Mouse (Mus musculus): ENCODE measurements at regions not wholly inside any gene's neighbourhood (a gene's known extent, or its start where the extent isn't known, plus 50 kb on each side); places are given as distances from the start of the nearest gene placed in this dataset.

DNA sequence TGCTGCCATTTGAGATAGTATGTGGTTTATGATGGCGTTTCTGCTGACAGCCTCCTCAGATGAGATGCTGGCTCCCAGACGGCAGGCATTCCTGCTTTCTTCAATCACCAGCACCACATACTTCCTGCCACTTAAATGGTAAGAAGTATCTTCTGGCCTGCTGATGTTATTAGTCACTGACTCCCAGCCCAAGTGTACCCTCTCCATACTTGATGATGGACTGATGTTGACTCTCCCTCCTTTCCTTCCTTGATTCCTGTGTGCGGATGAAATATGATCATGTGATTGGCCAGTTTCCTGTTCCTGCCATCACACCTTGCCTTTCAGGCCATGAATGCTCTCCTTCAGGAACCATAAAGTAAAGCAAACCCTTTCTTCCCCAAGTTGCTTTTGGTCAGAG is 50.8 kb upstream of the Rpl10-ps3 start:
- no peak for ATAC-seq (ENCODE audit: low FRiP score)
- no peak overlapping the region for H3K9ac ChIP-seq (ENCODE audit: low read length)
- no peaks in the 10 kb centered on the region for H3K9me3 ChIP-seq (ENCODE audit: control insufficient read depth, low read length)
- no peak overlapping the region for H3K27ac ChIP-seq (ENCODE audit: low read depth, low read length)
- no peaks in the 10 kb centered on the region for H3K4me1 ChIP-seq (ENCODE audit: control insufficient read depth, insufficient read depth, low read length)
- H3K4me2 ChIP-seq: no peak overlapping the region
- WGBS: 89% methylated on average over 3 of the region's 3 CpGs
- no peak for DNase-seq (ENCODE audit: low spot score, missing footprints)
- H3K27me3 ChIP-seq (ENCODE audit: control insufficient read depth, insufficient read depth, low read length): no peaks in the 10 kb centered on the region
- no peak overlapping the region for H3K4me3 ChIP-seq (ENCODE audit: low read depth, low read length)
- no peaks in the 10 kb centered on the region for H3K36me3 ChIP-seq (ENCODE audit: control insufficient read depth, insufficient read depth, low read length)

DNA sequence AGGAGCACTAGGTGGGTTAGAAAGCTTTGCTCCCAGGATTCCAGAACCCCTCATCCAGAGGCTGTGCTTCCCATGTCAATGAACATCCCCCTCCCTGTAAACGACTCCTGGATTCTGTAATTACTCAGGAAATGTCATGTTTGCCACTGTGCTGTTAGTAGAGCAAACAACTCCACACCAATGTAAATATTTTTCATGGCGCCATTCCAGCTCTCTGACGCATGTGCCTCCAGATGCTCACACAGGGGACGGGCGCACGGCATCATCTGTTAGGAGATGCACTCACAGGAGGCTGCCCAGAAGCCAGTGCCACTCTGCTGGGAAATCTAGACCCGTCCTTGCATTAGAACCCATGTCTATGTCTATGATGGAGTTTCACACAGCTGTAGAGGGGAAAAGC is 51.3 kb upstream of the Rpl10-ps3 start:
- Histone ChIP-seq H3K4me1 (ENCODE audit: control insufficient read depth, insufficient read depth, low read length) (no peaks in the 10 kb centered on the region), H3K27me3 (ENCODE audit: control insufficient read depth, insufficient read depth, low read length) (no peaks in the 10 kb centered on the region), H3K9me3 (ENCODE audit: control insufficient read depth, low read length) (no peaks in the 10 kb centered on the region), H3K4me3 (ENCODE audit: low read depth, low read length) (no peak overlapping the region), H3K36me3 (ENCODE audit: control insufficient read depth, insufficient read depth, low read length) (no peaks in the 10 kb centered on the region), H3K4me2 (no peak overlapping the region), H3K27ac (ENCODE audit: low read depth, low read length) (no peak overlapping the region), H3K9ac (ENCODE audit: low read length) (no peak overlapping the region)
- no peak for ATAC-seq (ENCODE audit: low FRiP score)
- WGBS: 90% methylated on average over 7 of the region's 7 CpGs
- no peak for DNase-seq (ENCODE audit: low spot score, missing footprints)

DNA sequence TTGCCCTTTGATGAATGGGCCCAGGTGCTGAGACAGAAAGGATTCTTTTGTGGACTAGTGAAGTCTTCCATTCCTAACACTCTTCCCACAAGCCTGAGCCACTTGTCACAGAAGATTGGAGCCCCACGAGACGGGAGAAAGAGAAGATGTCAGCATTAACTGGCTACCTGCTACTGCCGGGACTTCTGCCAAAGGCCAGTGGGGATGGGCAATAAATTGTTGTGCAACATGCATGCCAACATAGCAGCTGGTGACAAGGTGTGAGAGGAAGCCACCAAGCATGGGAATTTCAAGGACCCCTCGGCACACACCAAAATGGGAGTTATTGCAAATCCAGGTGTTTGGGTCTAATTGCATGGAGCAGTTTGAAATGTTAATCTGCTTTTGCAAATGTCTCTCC is 63.6 kb upstream of the Rpl10-ps3 start:
- Histone ChIP-seq H3K9me3 (ENCODE audit: control insufficient read depth, low read length) (no peaks in the 10 kb centered on the region), H3K27me3 (ENCODE audit: control insufficient read depth, insufficient read depth, low read length) (no peaks in the 10 kb centered on the region; the same call in 1 of the 2 replicates), H3K4me3 (ENCODE audit: low read depth, low read length) (no peak overlapping the region), H3K27ac (ENCODE audit: low read depth, low read length) (no peak overlapping the region), H3K36me3 (ENCODE audit: control insufficient read depth, insufficient read depth, low read length) (no peaks in the 10 kb centered on the region), H3K4me2 (no peak overlapping the region), H3K4me1 (ENCODE audit: control insufficient read depth, insufficient read depth, low read length) (no peaks in the 10 kb centered on the region), H3K9ac (ENCODE audit: low read length) (no peak overlapping the region)
- ATAC-seq (ENCODE audit: low FRiP score): no peak
- DNase-seq (ENCODE audit: low spot score, missing footprints): no peak
- WGBS: 95% methylated on average over 4 of the region's 4 CpGs

DNA sequence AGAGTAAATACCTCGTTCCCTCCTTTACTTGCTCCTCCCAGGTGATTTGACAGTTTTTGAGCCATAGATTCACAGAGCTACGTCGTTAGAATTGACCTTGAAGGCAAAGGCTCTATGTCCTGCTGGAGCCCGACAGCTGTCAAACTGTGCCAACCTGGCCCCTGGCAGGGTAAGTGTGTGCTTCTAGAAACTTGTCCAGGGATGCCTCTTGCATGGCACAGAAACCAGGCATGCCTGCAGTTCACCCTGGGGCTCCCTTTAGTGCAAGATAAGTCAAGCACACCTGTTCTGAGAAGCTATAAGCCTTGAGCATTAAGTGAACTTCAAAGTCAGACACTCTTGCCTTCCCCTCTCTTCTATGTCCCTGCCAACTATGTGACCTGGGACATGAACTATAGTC is 64.1 kb upstream of the Rpl10-ps3 start:
- no peaks in the 10 kb centered on the region; the same call in 1 of the 2 replicates for H3K27me3 ChIP-seq (ENCODE audit: control insufficient read depth, insufficient read depth, low read length)
- H3K4me1 ChIP-seq (ENCODE audit: control insufficient read depth, insufficient read depth, low read length): no peaks in the 10 kb centered on the region
- H3K9me3 ChIP-seq (ENCODE audit: control insufficient read depth, low read length): no peaks in the 10 kb centered on the region
- WGBS: 80% methylated on average over 4 of the region's 4 CpGs
- H3K4me3 ChIP-seq (ENCODE audit: low read depth, low read length): no peak overlapping the region
- H3K27ac ChIP-seq (ENCODE audit: low read depth, low read length): no peak overlapping the region
- H3K9ac ChIP-seq (ENCODE audit: low read length): no peak overlapping the region
- DNase-seq (ENCODE audit: low spot score, missing footprints): no peak
- no peak overlapping the region for H3K4me2 ChIP-seq
- no peaks in the 10 kb centered on the region for H3K36me3 ChIP-seq (ENCODE audit: control insufficient read depth, insufficient read depth, low read length)
- ATAC-seq (ENCODE audit: low FRiP score): no peak

DNA sequence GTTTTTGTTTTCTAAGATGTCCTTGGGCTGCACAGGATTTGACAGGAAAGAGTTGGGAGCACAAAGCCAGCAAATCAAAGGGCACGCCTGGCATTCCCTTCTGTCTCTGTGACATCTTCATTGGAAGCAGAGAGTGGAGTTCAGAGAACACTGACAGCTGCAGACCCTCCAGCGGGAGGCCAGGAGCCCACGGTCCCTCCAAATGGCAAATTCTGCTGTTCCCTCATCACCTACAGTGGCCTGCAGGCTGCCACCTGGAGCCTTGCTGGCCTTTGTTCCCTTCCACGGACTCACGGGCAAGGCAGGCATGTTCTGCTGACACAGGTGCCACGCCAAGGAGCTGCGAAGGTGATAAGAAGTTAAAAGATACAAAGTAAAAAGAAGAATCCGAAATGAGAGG is 68.2 kb upstream of the Rpl10-ps3 start:
- H3K4me2 ChIP-seq: no peak overlapping the region
- no peak overlapping the region for H3K27ac ChIP-seq (ENCODE audit: low read depth, low read length)
- no peaks in the 10 kb centered on the region for H3K4me1 ChIP-seq (ENCODE audit: control insufficient read depth, insufficient read depth, low read length)
- H3K4me3 ChIP-seq (ENCODE audit: low read depth, low read length): no peak overlapping the region
- DNase-seq (ENCODE audit: low spot score, missing footprints): no peak
- no peak for ATAC-seq (ENCODE audit: low FRiP score)
- 78% methylated on average over 8 of the region's 8 CpGs for WGBS
- H3K9me3 ChIP-seq (ENCODE audit: control insufficient read depth, low read length): no peaks in the 10 kb centered on the region
- no peaks in the 10 kb centered on the region for H3K36me3 ChIP-seq (ENCODE audit: control insufficient read depth, insufficient read depth, low read length)
- no peaks in the 10 kb centered on the region; the same call in 1 of the 2 replicates for H3K27me3 ChIP-seq (ENCODE audit: control insufficient read depth, insufficient read depth, low read length)
- H3K9ac ChIP-seq (ENCODE audit: low read length): no peak overlapping the region

DNA sequence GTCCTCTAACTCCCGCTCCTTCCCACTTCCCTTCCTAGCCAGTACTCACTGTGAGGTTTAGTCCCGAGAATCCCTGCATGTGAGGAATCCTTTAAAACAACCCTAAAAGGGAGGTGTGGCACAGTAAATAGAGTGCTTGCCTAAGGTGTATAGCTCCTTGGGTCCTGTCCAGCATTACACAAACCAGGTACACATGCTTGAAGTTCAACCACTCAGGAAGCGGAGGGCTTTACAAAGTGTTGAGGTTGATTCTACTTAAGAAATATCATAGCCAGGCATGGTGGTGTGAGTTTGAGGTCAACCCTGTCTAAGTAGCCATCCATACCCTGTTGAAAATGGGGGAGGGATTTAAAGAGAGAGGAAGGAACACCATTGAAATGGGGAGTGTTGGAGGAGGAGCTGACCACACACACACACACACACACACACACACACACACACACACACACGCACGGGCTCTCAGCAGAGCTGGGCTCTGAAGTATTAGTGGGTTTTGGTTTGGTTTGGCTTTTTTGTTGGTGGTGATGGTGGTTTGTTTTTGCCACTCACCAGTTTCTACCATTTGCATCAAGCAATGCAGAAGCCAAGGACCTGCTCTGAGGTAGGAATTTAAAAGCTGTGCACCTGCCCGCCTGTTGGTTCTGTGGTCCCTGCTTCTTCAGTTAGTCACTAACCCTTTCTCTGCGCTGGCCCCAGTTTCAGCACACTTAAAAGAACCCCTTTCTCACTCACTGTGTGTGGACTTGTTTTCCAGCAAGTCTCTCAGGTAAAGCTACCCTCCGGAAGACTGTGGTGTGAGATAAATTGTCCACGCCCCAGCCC is 69.0 kb upstream of the Rpl10-ps3 start:
- Histone ChIP-seq H3K36me3 (ENCODE audit: control insufficient read depth, insufficient read depth, low read length) (no peaks in the 10 kb centered on the region), H3K9ac (ENCODE audit: low read length) (no peak overlapping the region), H3K27ac (ENCODE audit: low read depth, low read length) (no peak overlapping the region), H3K4me3 (ENCODE audit: low read depth, low read length) (no peak overlapping the region), H3K4me1 (ENCODE audit: control insufficient read depth, insufficient read depth, low read length) (no peaks in the 10 kb centered on the region), H3K27me3 (ENCODE audit: control insufficient read depth, insufficient read depth, low read length) (no peaks in the 10 kb centered on the region; the same call in 1 of the 2 replicates), H3K9me3 (ENCODE audit: control insufficient read depth, low read length) (no peaks in the 10 kb centered on the region), H3K4me2 (no peak overlapping the region)
- no peak for ATAC-seq (ENCODE audit: low FRiP score)
- DNase-seq (ENCODE audit: low spot score, missing footprints): no peak
- WGBS: 84% methylated on average over 9 of the region's 9 CpGs

DNA sequence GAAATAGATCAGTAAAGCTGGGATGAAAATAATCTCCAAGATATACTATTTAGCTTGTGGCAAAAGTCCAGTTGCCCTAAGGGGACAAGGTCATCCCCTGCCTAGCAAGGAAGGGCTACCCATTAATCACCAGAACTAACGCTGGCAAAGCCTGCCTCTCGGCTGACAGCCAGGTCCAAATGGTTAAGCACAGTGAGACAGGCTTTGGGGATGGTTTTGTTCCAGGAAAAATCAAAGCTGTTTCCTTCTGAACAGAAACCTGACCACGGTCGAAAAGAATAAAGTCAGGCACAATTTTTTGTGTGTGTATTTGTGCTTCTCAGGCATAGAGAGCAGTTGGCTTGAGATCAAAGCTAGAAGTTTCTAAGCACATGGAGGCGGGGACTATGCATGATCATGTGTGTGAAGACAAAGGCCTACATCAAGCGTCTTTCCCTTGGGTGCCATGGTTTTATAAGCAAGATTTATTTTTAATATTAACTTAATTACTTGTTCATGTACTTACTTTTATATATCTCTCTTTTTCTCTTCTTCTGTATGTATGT is 70.1 kb upstream of the Rpl10-ps3 start:
- 76% methylated on average over 6 of the region's 6 CpGs for WGBS
- Histone ChIP-seq H3K9ac (ENCODE audit: low read length) (no peak overlapping the region), H3K4me2 (no peak overlapping the region), H3K36me3 (ENCODE audit: control insufficient read depth, insufficient read depth, low read length) (no peaks in the 10 kb centered on the region), H3K27me3 (ENCODE audit: control insufficient read depth, insufficient read depth, low read length) (no peaks in the 10 kb centered on the region), H3K4me3 (ENCODE audit: low read depth, low read length) (no peak overlapping the region), H3K4me1 (ENCODE audit: control insufficient read depth, insufficient read depth, low read length) (no peaks in the 10 kb centered on the region), H3K9me3 (ENCODE audit: control insufficient read depth, low read length) (no peaks in the 10 kb centered on the region), H3K27ac (ENCODE audit: low read depth, low read length) (no peak overlapping the region)
- DNase-seq (ENCODE audit: low spot score, missing footprints) (no peak), ATAC-seq (ENCODE audit: low FRiP score) (no peak)

DNA sequence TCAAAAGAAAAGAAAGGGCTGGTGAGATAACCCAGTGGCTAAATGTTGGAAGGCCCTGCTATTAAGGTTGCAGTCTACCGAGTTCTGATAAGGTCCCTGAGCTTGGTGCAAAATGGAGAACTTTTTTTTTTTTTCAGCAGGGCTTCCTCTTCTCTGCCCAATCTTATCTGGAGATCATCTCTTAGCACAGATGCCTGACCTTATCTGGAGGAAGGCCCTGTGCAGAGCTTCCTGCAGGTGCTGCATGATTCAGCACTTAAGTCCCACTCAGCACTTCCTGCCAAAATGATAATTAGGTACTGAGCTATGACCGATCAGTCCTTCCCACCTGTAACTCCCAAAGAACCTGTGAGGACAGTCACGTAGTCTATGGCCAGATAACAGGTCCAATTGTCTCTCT is 71.9 kb upstream of the Rpl10-ps3 start:
- Histone ChIP-seq H3K4me1 (ENCODE audit: control insufficient read depth, insufficient read depth, low read length) (no peaks in the 10 kb centered on the region), H3K27me3 (ENCODE audit: control insufficient read depth, insufficient read depth, low read length) (no peaks in the 10 kb centered on the region), H3K9ac (ENCODE audit: low read length) (no peak overlapping the region), H3K4me3 (ENCODE audit: low read depth, low read length) (no peak overlapping the region), H3K9me3 (ENCODE audit: control insufficient read depth, low read length) (no peaks in the 10 kb centered on the region; the same call in 1 of the 2 replicates), H3K4me2 (no peak overlapping the region), H3K36me3 (ENCODE audit: control insufficient read depth, insufficient read depth, low read length) (no peaks in the 10 kb centered on the region), H3K27ac (ENCODE audit: low read depth, low read length) (no peak overlapping the region)
- no peak for ATAC-seq (ENCODE audit: low FRiP score)
- no peak for DNase-seq (ENCODE audit: low spot score, missing footprints)
- WGBS: 76% methylated on average over 3 of the region's 3 CpGs

DNA sequence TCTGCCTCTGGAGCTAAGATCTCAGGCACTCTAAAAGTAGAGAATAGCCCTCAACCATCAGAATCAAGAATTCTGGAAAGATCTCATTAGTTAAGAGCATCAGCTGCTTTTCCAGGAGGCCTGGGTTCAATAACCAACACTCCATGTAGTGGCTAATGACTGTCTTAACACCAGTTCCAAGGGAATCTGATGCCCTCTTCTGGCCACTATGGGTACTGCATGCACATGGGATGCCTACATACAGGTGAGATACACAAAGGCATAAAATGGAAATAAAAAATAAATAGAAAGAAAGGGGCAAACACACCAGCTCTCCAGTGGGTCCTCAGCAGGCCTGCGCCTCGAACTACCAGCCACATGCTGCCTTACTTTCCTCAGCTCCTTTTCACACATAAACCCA is 73.3 kb upstream of the Plet1 start:
- DNase-seq (ENCODE audit: low spot score, missing footprints) (no peak), ATAC-seq (ENCODE audit: low FRiP score) (no peak)
- Histone ChIP-seq H3K27ac (ENCODE audit: low read depth, low read length) (no peak overlapping the region), H3K36me3 (ENCODE audit: control insufficient read depth, insufficient read depth, low read length) (no peaks in the 10 kb centered on the region), H3K4me2 (no peak overlapping the region), H3K9ac (ENCODE audit: low read length) (no peak overlapping the region), H3K4me1 (ENCODE audit: control insufficient read depth, insufficient read depth, low read length) (no peaks in the 10 kb centered on the region), H3K4me3 (ENCODE audit: low read depth, low read length) (no peak overlapping the region), H3K27me3 (ENCODE audit: control insufficient read depth, insufficient read depth, low read length) (no peaks in the 10 kb centered on the region), H3K9me3 (ENCODE audit: control insufficient read depth, low read length) (no peaks in the 10 kb centered on the region; the same call in 1 of the 2 replicates)
- WGBS: 92% methylated on average over 2 of the region's 2 CpGs

All from midbrain, embryonic 11.5 days (tissue).